Comparison of ENCODE assay signal across 21 mouse cellular contexts in the genomic region with DNA sequence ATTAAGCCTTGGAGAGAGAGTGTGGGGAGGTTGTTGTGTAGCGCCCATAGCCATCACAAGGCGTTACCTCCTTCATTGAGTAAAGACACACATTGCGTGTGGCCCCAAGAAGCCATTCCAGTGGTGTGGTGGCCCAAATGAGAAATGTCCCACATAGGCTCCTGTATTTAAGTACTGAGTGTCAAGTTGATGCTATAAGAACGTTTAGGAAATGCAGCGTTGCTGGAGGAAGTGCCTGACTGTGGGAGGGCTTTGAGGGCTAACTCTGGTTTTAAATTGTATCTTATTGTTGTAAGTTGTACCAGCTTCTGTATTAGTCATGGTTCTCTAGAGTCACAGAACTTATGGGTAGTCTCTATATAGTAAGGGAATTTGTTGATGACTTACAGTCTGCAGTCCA. TPM values are rescaled to one million over a fixed set of nuclear protein-coding genes. Genes with fewer than 3 reads are reported as not detected.
"Had no signal": no experiment of that assay in that cellular context is flagged by ENCODE, and none has a peak within 500 bp of the region (broad histone marks: within the 10 kb centered on the region; RNA-seq: fewer than 3 reads in every experiment).

No protein-coding gene starts in this region.

- H3K27ac ChIP-seq: neural tube, embryonic 13.5 days; neural tube, embryonic 15.5 days; stomach, embryonic 15.5 days; stomach, postnatal 0 days had no signal

- H3K4me3 ChIP-seq: neural tube, embryonic 13.5 days; neural tube, embryonic 15.5 days; stomach, embryonic 15.5 days had no signal

- DNase-seq: retina, postnatal 1 day; right cerebral cortex, adult 18-20 months; right cerebral cortex, postnatal 14 days; right cerebral cortex, postnatal 25 days; right cerebral cortex, postnatal 4 days; spleen, adult 18-20 months; thymus, adult 18-20 months; thymus, adult 2 months; thymus, postnatal 14 days; thymus, postnatal 25 days; thymus, postnatal 36 days; thymus, postnatal 4 days had no signal

- H3K9ac ChIP-seq: neural tube, embryonic 13.5 days; neural tube, embryonic 15.5 days; stomach, embryonic 15.5 days had no signal

- H3K27me3 ChIP-seq: neural tube, embryonic 13.5 days; neural tube, embryonic 15.5 days; stomach, embryonic 15.5 days had no signal

- H3K4me2 ChIP-seq: neural tube, embryonic 13.5 days; neural tube, embryonic 15.5 days; stomach, embryonic 15.5 days had no signal

- H3K9me3 ChIP-seq: neural tube, embryonic 13.5 days; neural tube, embryonic 15.5 days; stomach, embryonic 15.5 days had no signal

RNA-seq across cellular contexts. Expression of a gene that starts 49.2 kb away (rescaled TPM):
- polyA plus RNA-seq: small intestine, adult 2 months; stomach, embryonic 14.5 days; stomach, embryonic 15.5 days; stomach, embryonic 16.5 days; testis, adult 2 months; thymus, adult 2 months; thymus, postnatal 0 days had no signal
